Mouse (Mus musculus) CD8-positive naive resting alpha-beta T cell, adult 57 days (primary cell): Measurements from ENCODE around the gene Olfr1280. TPM values are rescaled to one million over a fixed set of nuclear protein-coding genes. Genes with fewer than 3 reads are reported as not detected.

ENCODE experiments used
- total RNA-seq: library from RNA; stranded (reverse); gene quantifications from one replicate; pipeline ENCODE4 v1.2.4, GENCODE M21; 2023

Olfr1280 gene
- not detected for total RNA-seq

DNA sequence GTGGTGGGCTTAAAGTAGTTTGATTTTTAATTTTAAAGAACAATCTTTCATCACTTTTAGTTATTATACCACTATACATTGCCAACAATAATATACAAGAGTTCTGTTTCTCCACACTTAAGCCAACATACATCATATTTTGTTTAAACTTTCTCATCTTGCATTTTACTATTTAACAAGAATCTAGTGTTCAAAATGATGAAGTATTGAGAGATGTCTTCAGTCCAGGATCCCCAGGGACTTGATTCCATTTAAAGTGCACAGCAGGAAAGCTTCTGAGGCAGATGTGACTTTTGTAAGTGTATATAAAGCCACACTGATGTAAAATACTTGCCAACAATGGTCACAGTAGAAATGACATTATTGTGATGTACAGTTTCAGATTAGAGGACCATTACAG, at the start of gene Olfr1280:
TSS of gene Olfr1280 (plus strand) at position 301 of the 400 bp plus-strand sequence.

DNA sequence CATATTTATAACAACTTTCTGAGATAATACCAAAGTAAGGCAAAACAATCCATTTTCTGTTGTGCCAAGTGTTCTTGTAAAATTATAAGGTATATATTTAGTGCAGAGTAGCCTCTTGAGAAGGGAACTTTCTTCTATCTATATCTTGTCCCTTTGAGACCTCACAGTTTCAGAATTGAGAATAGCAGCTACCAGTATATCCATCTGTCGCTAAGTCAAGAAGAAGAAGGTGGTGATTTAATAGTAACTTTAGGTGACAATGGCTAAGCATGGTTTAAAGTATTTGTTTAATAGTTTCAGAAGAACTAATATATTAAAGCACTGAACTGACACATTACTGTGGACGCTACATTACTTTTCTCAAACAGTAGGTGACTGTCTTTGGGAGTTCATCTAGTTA, 39.8 kb upstream of the Olfr1280 start, which contains the start of gene Olfr1277:
TSS of gene Olfr1277 (minus strand) at position 101 of the 400 bp plus-strand sequence.

DNA sequence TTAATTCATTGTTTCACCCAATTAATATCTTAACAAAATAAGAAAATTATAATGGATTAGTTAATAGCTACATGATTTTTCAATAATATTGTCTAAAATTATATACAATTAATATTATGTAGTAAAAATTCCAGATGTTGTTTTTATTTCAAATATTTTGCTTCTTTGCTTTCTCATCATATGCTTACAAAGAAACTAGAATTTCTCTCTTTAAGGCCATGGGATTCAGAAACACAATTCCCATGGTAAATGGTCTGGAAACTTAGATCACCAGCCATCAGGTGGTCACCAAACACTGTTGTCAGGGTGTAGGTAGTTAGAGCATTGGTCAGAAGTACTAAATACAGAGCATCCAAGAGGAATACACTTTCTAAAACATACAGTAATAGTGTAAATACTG, 24.0 kb upstream of the Olfr1280 start, which contains the start of gene Olfr1278:
TSS of gene Olfr1278 (plus strand) at position 301 of the 400 bp plus-strand sequence.

DNA sequence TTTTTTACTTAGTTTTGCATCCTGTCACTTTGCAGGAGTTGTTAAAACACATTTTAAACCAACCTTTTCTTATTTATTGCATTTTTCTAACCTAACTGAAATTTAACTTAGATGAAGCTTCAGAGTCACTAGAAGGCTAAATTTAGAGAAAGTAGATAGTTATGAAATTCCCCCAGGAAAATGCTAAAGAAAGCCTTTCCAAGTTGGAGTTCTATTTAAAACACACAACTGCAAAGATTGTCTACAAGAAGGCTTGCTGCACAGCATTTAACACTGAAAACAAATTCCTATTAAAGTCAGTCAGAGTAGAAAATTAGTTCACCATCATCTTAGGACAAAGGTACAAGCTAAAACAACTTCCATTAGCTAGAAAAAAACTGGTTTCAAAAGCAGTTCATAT, 13.4 kb upstream of the Olfr1280 start, which contains the start of gene Olfr1279:
TSS of gene Olfr1279 (plus strand) at position 262 of the 400 bp plus-strand sequence.

DNA sequence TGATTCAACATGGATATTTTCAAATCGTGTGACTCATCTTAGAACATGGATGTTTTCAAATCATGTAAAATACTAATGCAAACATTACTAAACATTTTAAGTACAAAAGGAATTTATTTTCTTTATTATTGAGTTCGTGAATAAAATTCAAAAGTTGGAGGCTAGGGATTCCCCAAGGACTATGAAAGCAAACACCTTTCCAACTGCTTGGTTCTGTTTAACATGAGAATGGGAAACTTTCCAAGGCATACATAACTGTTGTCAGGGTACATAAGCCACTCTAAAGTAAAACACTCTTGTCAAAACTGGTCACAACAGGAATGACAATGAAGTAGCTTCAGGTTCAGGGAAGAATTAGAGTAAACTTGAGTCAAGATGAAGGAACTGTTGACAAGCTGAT, 12.4 kb downstream of the Olfr1280 start, which contains the start of gene Olfr1281:
TSS of gene Olfr1281 (plus strand) at position 301 of the 400 bp plus-strand sequence.

DNA sequence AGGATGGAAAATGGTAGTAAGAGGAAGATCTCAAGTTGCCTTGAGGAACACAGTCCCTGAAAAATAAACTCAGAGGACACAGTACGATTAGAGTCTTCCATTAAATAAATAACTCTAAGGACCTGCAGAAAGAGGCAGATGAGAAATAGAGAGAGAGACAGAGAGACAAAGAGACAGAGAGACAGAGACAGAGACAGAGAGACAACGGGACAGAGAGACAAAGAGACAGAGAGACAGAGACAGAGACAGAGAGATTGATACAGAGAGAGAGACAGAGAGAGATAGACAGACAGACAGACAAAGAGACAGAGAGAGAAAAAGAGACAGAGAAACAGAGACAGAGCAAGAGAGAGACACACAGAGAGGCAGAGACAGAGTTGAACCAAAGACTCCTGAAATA, 22.2 kb downstream of the Olfr1280 start, which contains the start of gene Olfr1282:
TSS of gene Olfr1282 (minus strand) at position 101 of the 400 bp plus-strand sequence.

DNA sequence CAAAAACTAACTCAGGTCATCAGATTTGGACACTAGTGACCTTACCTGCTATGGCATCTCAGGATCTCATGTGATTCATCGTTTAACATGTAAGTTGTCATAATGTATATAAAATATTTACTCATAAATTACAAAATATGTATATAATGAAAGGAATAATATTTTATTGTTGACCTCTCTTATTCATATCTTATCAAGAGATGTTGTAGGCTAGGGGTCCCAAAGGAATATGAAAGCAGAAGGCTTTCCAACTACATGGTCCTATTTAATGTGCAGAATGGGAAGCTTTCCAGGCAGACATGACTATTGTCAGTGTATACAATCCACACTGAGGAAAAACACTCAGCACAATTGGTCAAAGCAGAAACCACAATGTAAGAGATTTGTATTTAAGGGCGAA, 52.7 kb downstream of the Olfr1280 start, which contains the start of gene Olfr1283:
TSS of gene Olfr1283 (plus strand) at position 301 of the 400 bp plus-strand sequence.

DNA sequence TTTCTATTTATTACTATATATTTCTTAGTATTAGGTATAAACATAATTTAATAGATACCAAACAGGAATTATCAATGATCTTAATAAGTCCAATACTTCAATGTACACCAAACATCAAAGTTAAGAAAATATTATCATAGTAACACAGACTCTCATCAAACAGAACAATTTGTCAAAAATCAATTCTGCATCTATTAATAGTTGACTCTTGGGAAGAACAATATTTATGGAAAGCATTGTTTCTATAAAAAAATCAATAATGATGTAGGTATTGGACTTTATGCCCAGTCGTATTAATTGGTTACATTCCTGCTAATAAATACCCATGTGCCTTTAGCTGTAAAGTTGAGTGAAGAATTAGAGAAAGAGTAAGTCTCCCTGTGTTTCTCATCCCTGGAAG, 61.4 kb downstream of the Olfr1280 start, which contains the start of gene Olfr1284:
TSS of gene Olfr1284 (plus strand) at position 301 of the 400 bp plus-strand sequence.

Other genes starting within 250 kb of the Olfr1280 start
- gene Gm13941, start 208.0 kb upstream of the Olfr1280 start, total RNA-seq = not detected
- not detected for gene Gm15130, start 161.1 kb upstream of the Olfr1280 start, total RNA-seq
- not detected for gene 4930430A15Rik, start 84.4 kb upstream of the Olfr1280 start, total RNA-seq
- not detected for gene Olfr1275, start 78.7 kb upstream of the Olfr1280 start, total RNA-seq
- gene Olfr1276, start 59.5 kb upstream of the Olfr1280 start, total RNA-seq = not detected
- gene Olfr1277, start 39.9 kb upstream of the Olfr1280 start, total RNA-seq = not detected
- not detected for gene Olfr1278, start 23.9 kb upstream of the Olfr1280 start, total RNA-seq
- gene Olfr1279, start 13.4 kb upstream of the Olfr1280 start, total RNA-seq = not detected
- not detected for gene Olfr1281, start 12.5 kb downstream of the Olfr1280 start, total RNA-seq
- not detected for gene Olfr1282, start 22.1 kb downstream of the Olfr1280 start, total RNA-seq
- gene Olfr1283, start 52.8 kb downstream of the Olfr1280 start, total RNA-seq = not detected
- not detected for gene Olfr1284, start 61.5 kb downstream of the Olfr1280 start, total RNA-seq
- not detected for gene Olfr1286, start 109.1 kb downstream of the Olfr1280 start, total RNA-seq
- gene Olfr1287, start 135.1 kb downstream of the Olfr1280 start, total RNA-seq = not detected
- not detected for gene Olfr1288, start 160.1 kb downstream of the Olfr1280 start, total RNA-seq
- not detected for gene Olfr1289, start 166.8 kb downstream of the Olfr1280 start, total RNA-seq
- gene Olfr1290, start 179.8 kb downstream of the Olfr1280 start, total RNA-seq = not detected
- not detected for gene Olfr1291-ps1, start 183.2 kb downstream of the Olfr1280 start, total RNA-seq
- gene Olfr1293-ps, start 211.2 kb downstream of the Olfr1280 start, total RNA-seq = not detected
- gene Olfr1294, start 226.3 kb downstream of the Olfr1280 start, total RNA-seq = not detected